Mouse (Mus musculus) megakaryocyte, embryonic 14.5 days (primary cell): ENCODE measurements at regions not wholly inside any gene's neighbourhood (a gene's known extent, or its start where the extent isn't known, plus 50 kb on each side); places are given as distances from the start of the nearest gene placed in this dataset.

Experiments
- H3K27me3 ChIP-seq: replicated peaks from 2 replicates; pipeline ENCODE3; 2012; ENCODE audit warnings: inconsistent platforms
- H3K36me3 ChIP-seq: replicated peaks from 2 replicates; pipeline ENCODE3; 2012; ENCODE audit warnings: low read length, inconsistent platforms, mixed read lengths
- H3K4me1 ChIP-seq: 2 replicates; pipeline ENCODE4 v1.6.1; 2012; ENCODE audit warnings: inconsistent platforms
- H3K4me3 ChIP-seq: replicated peaks from 2 replicates; pipeline ENCODE3; 2012; ENCODE audit warnings: moderate library complexity, mild to moderate bottlenecking, inconsistent platforms
- H3K9me3 ChIP-seq: 2 replicates; pipeline ENCODE4 v1.6.1; 2012; ENCODE audit warnings: inconsistent platforms
- FLI1 ChIP-seq: IDR thresholded peaks from 2 replicates; pipeline ENCODE4 v1.6.1; 2012; ENCODE audit warnings: low read length, inconsistent platforms, mixed read lengths
- GATA1 ChIP-seq: IDR thresholded peaks from 3 replicates; pipeline ENCODE4 v1.6.1; 2012; ENCODE audit warnings: mixed read lengths, low read length, inconsistent platforms, borderline replicate concordance

DNA sequence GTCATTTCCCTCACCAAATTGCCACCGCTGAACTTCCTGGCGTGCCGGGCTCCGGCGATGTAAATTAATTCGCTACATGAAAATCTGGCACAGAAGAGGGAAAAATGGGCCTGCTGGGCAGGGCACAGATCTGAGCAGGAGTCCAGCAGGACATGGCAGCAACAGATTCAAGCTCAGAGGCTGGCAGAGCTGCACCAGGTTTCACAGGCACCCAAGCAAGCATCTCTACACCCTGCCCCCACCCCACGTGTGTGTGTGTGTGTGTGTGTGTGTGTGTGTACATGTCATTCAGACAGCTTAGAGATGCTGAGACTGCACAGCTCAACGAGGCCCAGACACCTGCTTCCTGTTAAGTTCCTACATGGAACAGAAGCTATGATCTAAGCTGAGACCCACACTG, 68.3 kb upstream of the Trp53i11 start:
- no peaks in the 10 kb centered on the region for H3K36me3 ChIP-seq
- no peaks in the 10 kb centered on the region for H3K4me1 ChIP-seq
- peaks cover 61% of the 10 kb centered on the region for H3K27me3 ChIP-seq
- no peak overlapping the region for H3K4me3 ChIP-seq
- TF ChIP-seq FLI1 = no peak
- no peak for TF ChIP-seq GATA1
- H3K9me3 ChIP-seq = no peaks in the 10 kb centered on the region

DNA sequence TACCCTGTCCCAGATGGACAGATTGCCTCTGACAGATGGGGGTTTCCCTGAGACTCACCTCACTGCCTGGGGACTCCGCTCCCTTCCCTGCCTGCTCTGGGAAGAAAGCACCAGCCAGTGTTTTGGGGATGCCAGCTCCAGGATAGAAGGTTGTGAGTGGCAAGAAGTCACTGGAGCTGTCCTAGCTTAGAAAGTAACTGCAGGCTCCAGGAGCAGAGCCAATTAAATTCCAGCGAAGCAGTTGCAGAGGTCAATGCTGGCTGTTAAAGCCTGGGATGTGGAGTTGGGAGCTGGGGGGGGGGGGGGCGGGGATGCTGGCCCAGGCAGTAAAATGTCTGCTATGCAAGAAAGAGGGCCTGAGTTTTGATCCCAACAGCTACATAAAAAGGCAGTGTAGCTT, 69.3 kb upstream of the Prdm11 start:
- H3K36me3 ChIP-seq = no peaks in the 10 kb centered on the region
- TF ChIP-seq GATA1 (no peak), FLI1 (no peak)
- H3K27me3 ChIP-seq = peaks cover 68% of the 10 kb centered on the region
- no peaks in the 10 kb centered on the region for H3K4me1 ChIP-seq
- H3K9me3 ChIP-seq = no peaks in the 10 kb centered on the region
- no peak overlapping the region for H3K4me3 ChIP-seq

DNA sequence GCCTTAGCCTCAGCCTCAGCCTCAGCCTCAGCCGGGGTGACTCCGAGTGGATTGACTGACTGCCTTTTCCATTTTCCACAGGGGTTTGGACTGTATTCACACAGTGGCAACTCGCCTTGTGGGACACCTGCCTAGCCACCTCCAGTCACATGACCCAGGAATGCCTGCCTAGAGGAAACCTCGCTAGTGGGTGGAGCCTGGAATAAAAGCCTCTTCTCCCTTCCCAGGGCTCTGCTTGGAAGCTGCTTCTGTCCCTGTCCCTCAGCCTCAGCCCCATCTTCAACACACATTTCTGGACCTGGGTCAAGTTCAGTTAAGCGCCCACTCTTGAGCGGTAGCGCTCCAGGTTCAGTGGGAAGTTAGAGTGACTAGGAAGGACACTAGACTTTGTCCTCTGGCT, 68.0 kb upstream of the Prdm11 start:
- H3K36me3 ChIP-seq = no peaks in the 10 kb centered on the region
- H3K4me3 ChIP-seq = no peak overlapping the region
- no peaks in the 10 kb centered on the region for H3K4me1 ChIP-seq
- H3K9me3 ChIP-seq = no peaks in the 10 kb centered on the region
- TF ChIP-seq GATA1 = no peak
- no peak for TF ChIP-seq FLI1
- H3K27me3 ChIP-seq = peaks cover 73% of the 10 kb centered on the region

DNA sequence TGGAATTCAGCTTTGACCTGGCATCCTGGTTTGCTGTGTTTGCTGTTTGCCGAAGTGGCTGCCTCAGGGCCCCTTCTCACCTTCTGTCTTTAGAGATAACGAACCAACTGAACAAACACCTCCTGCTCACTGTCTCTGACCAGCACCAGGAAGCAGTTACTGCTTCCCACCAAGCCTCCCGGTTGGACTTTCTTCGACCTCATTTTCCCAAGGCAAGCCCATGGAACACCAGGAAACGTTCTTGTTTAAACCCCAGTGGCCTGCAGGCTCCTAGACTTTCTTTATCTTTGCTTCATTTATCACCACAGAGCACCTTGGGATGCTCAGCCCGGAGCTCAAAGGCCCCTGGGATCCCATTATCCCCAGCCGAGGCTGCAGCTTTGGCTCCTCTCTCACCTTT, 66.4 kb upstream of the Prdm11 start:
- no peaks in the 10 kb centered on the region for H3K4me1 ChIP-seq
- H3K36me3 ChIP-seq = no peaks in the 10 kb centered on the region
- H3K9me3 ChIP-seq = no peaks in the 10 kb centered on the region
- peaks cover 69% of the 10 kb centered on the region for H3K27me3 ChIP-seq
- TF ChIP-seq GATA1 (no peak), FLI1 (no peak)
- H3K4me3 ChIP-seq = no peak overlapping the region

DNA sequence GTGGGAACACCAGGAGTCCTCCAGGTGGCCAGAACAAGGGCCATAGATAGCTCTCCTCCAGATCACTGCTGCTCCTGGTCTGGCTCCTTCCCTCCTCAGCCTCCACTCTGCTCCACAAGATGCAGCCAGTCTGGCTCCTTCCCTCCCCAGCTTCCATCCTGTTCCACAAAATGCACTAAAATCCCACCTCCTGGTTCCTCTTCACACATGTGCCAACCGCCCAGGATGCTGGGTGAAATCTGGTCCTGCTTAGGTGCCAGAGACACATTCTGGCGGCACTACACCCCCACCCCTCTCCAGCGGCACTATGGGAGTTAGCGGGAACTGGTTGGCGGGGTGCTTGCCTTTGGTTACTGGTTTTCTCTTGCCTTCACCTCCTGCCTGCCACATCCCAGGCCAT, 64.9 kb upstream of the Prdm11 start:
- Histone ChIP-seq H3K4me1 (no peaks in the 10 kb centered on the region), H3K4me3 (no peak overlapping the region), H3K27me3 (peaks cover 69% of the 10 kb centered on the region), H3K36me3 (no peaks in the 10 kb centered on the region), H3K9me3 (no peaks in the 10 kb centered on the region)
- TF ChIP-seq FLI1 (no peak), GATA1 (no peak)

- Histone ChIP-seq H3K4me3 (no peak overlapping the region), H3K4me1 (no peaks in the 10 kb centered on the region), H3K9me3 (no peaks in the 10 kb centered on the region), H3K27me3 (peaks cover 46% of the 10 kb centered on the region), H3K36me3 (no peaks in the 10 kb centered on the region)
- TF ChIP-seq GATA1 = no peak
- TF ChIP-seq FLI1 = no peak
Measured at GRCm38 (mm10) chr2:93106581-93106980, 60.6 kb upstream of the Prdm11 start.

DNA sequence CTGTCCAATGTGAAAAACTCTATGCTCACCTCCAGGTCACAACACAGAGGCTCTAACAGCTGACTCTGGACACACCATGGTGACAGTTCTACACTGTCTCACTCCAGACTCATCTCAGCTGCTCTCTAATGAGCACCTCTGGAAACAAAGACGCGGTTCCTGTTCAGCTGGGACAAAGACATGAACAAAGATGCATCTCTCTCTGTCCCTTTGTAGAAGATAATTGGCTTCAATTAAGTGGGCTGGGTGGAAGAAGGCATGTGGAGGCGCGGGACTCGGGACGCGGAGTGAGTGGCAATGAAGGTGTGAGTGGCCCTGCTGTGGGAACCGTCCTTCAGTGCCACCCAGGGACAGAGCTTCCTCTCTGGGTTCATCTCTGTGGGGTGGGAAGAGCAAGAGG, 56.0 kb upstream of the Prdm11 start:
- TF ChIP-seq GATA1 (no peak), FLI1 (no peak)
- H3K9me3 ChIP-seq = no peaks in the 10 kb centered on the region
- peaks cover 42% of the 10 kb centered on the region for H3K27me3 ChIP-seq

GRCm38 (mm10) chr2:93099780-93100179, 53.8 kb upstream of the Prdm11 start:
- Histone ChIP-seq H3K4me3 (no peak overlapping the region), H3K36me3 (no peaks in the 10 kb centered on the region), H3K27me3 (peaks cover 44% of the 10 kb centered on the region), H3K9me3 (no peaks in the 10 kb centered on the region), H3K4me1 (no peaks in the 10 kb centered on the region)
- TF ChIP-seq GATA1 (no peak), FLI1 (no peak)

More for the DNA sequence above, 56.0 kb upstream of the Prdm11 start:
- Histone ChIP-seq H3K36me3 (no peaks in the 10 kb centered on the region), H3K4me3 (no peak overlapping the region), H3K4me1 (no peaks in the 10 kb centered on the region)

- Histone ChIP-seq H3K4me1 (no peaks in the 10 kb centered on the region), H3K36me3 (no peaks in the 10 kb centered on the region), H3K9me3 (peaks cover 9% of the 10 kb centered on the region), H3K27me3 (peaks cover 60% of the 10 kb centered on the region), H3K4me3 (no peak overlapping the region)
- no peak for TF ChIP-seq GATA1
- TF ChIP-seq FLI1 = no peak
Measured at GRCm38 (mm10) chr2:93097016-93097415, 51.0 kb upstream of the Prdm11 start.

DNA sequence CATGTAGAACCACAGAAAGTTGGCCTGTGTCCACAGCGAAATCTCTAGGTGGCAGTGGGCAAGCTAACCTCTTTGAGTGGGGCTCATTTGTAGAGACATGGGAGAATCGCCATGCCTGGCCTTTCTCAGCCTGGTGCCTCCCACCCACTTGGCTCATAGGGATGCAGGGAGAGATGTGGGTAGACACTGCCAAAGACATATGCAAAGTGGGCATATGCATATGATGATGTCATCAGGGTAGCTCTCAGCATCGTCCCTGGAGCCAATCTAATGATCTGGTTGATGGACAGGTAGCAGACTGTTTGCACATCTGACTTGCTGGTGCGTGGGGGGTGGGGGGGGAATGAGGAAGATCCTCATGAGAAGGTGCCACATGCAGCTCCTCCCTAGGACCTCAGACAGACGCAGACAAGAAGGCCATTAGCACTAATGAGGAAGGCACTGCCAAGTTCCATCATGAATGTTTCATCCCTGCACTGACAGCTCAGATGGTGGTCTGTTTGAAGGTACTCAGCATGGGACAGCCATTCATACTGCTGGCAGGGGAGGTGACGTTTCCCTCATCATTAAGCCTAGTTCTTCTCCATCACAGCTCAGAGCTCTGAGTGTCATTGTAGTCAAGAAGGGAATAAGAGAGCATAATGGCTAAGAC, 50.2 kb upstream of the Prdm11 start:
- Histone ChIP-seq H3K4me1 (no peaks in the 10 kb centered on the region), H3K9me3 (peaks cover 12% of the 10 kb centered on the region), H3K27me3 (peaks cover 64% of the 10 kb centered on the region), H3K4me3 (no peak overlapping the region), H3K36me3 (no peaks in the 10 kb centered on the region)
- TF ChIP-seq GATA1 = no peak
- TF ChIP-seq FLI1 = no peak
